16 mouse cellular contexts compared by ENCODE assay signal in the genomic region with DNA sequence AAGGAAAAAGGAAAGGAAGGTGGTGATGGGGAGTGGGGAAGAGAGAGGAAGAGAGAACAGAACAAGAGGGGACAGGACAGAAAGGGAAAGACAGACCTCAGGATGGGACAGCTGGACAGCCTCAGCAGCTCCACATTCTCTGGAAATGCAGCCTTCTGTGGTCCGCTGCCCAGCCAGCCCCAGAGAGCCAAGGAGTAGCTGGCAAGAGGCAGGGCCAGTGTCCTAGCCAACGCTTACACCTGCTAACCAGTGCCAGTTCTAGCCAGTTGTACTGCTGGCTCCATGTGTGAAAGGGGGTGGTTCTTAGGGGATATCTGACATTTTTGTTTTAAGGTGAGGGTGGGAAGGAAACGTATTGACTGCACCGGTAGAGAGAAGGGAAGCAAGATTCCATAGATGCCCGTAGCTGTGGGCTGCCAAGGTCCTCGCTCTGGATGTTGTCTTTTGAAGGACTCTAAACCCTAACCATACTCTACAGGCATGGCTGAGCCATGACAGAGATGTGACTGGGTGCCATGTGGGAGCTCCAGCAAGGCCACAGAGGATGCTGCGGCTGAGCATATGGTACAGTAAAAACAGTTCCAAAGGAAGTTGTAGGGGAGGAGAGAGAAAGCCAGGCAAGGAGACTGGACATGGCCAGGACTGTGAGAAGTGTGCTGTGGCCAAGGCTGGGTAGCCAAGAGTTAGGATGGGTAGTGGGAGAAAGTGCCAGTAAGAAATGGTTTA.
A peak's percentile ranks its signal among the peaks of the same experiment; 100 is the strongest.
DNase-seq lines count a peak whose midpoint lies in the region; ATAC-seq lines count a peak whose summit lies in the region.
"Had no signal": no experiment of that assay in that cellular context is flagged by ENCODE, and none has a peak within 500 bp of the region (broad histone marks: within the 10 kb centered on the region; RNA-seq: fewer than 3 reads in every experiment).

No protein-coding gene starts in this region.

- peaks cover 63% of the 10 kb centered on the region for H3K4me1 ChIP-seq in forebrain, embryonic 13.5 days
- peaks cover 7% of the 10 kb centered on the region; the same call in 1 of the 2 replicates for H3K4me1 ChIP-seq in forebrain, embryonic 11.5 days (replicated peaks; ENCODE audit: control insufficient read depth, insufficient read depth, low read length)
- H3K4me1 ChIP-seq in kidney, embryonic 16.5 days (ENCODE audit: insufficient read depth, low read length) = peaks cover 12% of the 10 kb centered on the region; the same call in 1 of the 2 replicates
- H3K4me1 ChIP-seq: intestine, embryonic 15.5 days had no signal

- H3K4me3 ChIP-seq in forebrain, embryonic 13.5 days = no peak overlapping the region
- no peak overlapping the region for H3K4me3 ChIP-seq in forebrain, embryonic 11.5 days (ENCODE audit: low read depth, low read length)
- no peak overlapping the region for H3K4me3 ChIP-seq in kidney, embryonic 16.5 days (ENCODE audit: low read length)
- H3K4me3 ChIP-seq: intestine, embryonic 15.5 days; limb, embryonic 15.5 days; neural tube, embryonic 13.5 days had no signal

- H3K4me2 ChIP-seq in forebrain, embryonic 13.5 days = no peak overlapping the region
- no peak overlapping the region for H3K4me2 ChIP-seq in forebrain, embryonic 11.5 days (ENCODE audit: low read depth, low read length, severe bottlenecking)
- no peak overlapping the region for H3K4me2 ChIP-seq in kidney, embryonic 16.5 days (replicated peaks; ENCODE audit: low read depth, low read length)
- H3K4me2 ChIP-seq: intestine, embryonic 15.5 days; limb, embryonic 15.5 days; neural tube, embryonic 13.5 days had no signal

- ATAC-seq in forebrain, embryonic 13.5 days = no peak
- ATAC-seq in forebrain, embryonic 11.5 days (replicated peaks; ENCODE audit: low FRiP score) = no peak
- ATAC-seq in kidney, embryonic 16.5 days (ENCODE audit: low FRiP score, low TSS enrichment) = peak; percentile 49; the same call in 1 of the 2 replicates
- no peak for ATAC-seq in erythroid progenitor cell, adult 5-6 weeks (replicated peaks; ENCODE audit: low FRiP score, poor library complexity, severe bottlenecking)
- ATAC-seq: forebrain, embryonic 14.5 days; intestine, embryonic 15.5 days; midbrain, embryonic 16.5 days had no signal

- H3K9me3 ChIP-seq in forebrain, embryonic 13.5 days (replicated peaks) = no peaks in the 10 kb centered on the region; the same call in 1 of the 2 replicates
- peaks cover 3% of the 10 kb centered on the region; the same call in 1 of the 2 replicates for H3K9me3 ChIP-seq in forebrain, embryonic 11.5 days (ENCODE audit: control insufficient read depth, low read length)
- no peaks in the 10 kb centered on the region for H3K9me3 ChIP-seq in kidney, embryonic 16.5 days (ENCODE audit: low read length)
- H3K9me3 ChIP-seq: intestine, embryonic 15.5 days; limb, embryonic 15.5 days; neural tube, embryonic 13.5 days had no signal

- no peak overlapping the region for H3K9ac ChIP-seq in forebrain, embryonic 13.5 days
- H3K9ac ChIP-seq in forebrain, embryonic 11.5 days (ENCODE audit: low read length) = no peak overlapping the region
- no peak overlapping the region for H3K9ac ChIP-seq in kidney, embryonic 16.5 days (replicated peaks; ENCODE audit: low read length)
- H3K9ac ChIP-seq: intestine, embryonic 15.5 days; limb, embryonic 15.5 days; neural tube, embryonic 13.5 days had no signal

- no peak for DNase-seq in forebrain, embryonic 11.5 days (ENCODE audit: low spot score)
- no peak for DNase-seq in kidney, adult 18-20 months
- peak; percentile 73 for DNase-seq in cerebellum, adult 8-10 months
- DNase-seq in gastrocnemius, postnatal 10 days = peak; percentile 59
- DNase-seq in left cerebral cortex, adult 9 months (ENCODE audit: low spot score in 2 of 2) = no peak
- DNase-seq: adrenal gland, postnatal 10 days; kidney, postnatal 4 days; lung, adult 2 months had no signal

- H3K36me3 ChIP-seq in forebrain, embryonic 13.5 days (ENCODE audit: poor library complexity, severe bottlenecking) = peaks cover 10% of the 10 kb centered on the region
- no peaks in the 10 kb centered on the region for H3K36me3 ChIP-seq in forebrain, embryonic 11.5 days (ENCODE audit: control insufficient read depth, insufficient read depth, low read length)
- H3K36me3 ChIP-seq in kidney, embryonic 16.5 days (ENCODE audit: insufficient read depth, low read length) = peaks cover 8% of the 10 kb centered on the region
- H3K36me3 ChIP-seq: limb, embryonic 15.5 days; neural tube, embryonic 13.5 days had no signal

- H3K27me3 ChIP-seq in forebrain, embryonic 13.5 days = peaks cover 4% of the 10 kb centered on the region; the same call in 1 of the 2 replicates
- no peaks in the 10 kb centered on the region for H3K27me3 ChIP-seq in forebrain, embryonic 11.5 days (ENCODE audit: control insufficient read depth, insufficient read depth, low read length)
- no peaks in the 10 kb centered on the region for H3K27me3 ChIP-seq in kidney, embryonic 16.5 days (ENCODE audit: insufficient read depth, low read length)
- H3K27me3 ChIP-seq: intestine, embryonic 15.5 days; limb, embryonic 15.5 days; neural tube, embryonic 13.5 days had no signal

- H3K27ac ChIP-seq in forebrain, embryonic 13.5 days = peak overlapping the region; percentile 6; the same call in 1 of the 2 replicates
- H3K27ac ChIP-seq in forebrain, embryonic 11.5 days (ENCODE audit: low read depth, low read length) = no peak overlapping the region
- H3K27ac ChIP-seq in kidney, embryonic 16.5 days (ENCODE audit: low read length) = 0 out of 2 replicates have a peak overlapping the region, but pooled peaks have one; percentile 34
- H3K27ac ChIP-seq: intestine, embryonic 15.5 days; limb, embryonic 15.5 days; neural tube, embryonic 13.5 days had no signal

- WGBS in forebrain, embryonic 13.5 days = 87% methylated on average over 7 of the region's 7 CpGs
- 89% methylated on average over 7 of the region's 7 CpGs for WGBS in forebrain, embryonic 11.5 days
- 80% methylated on average over 7 of the region's 7 CpGs for WGBS in kidney, embryonic 16.5 days

Comparison
In these comparisons a context has a peak if more than half of its experiments do, and no peak if none do; other contexts are left out.
1. DNase-seq: peak in cerebellum, adult 8-10 months (single experiment) and gastrocnemius, postnatal 10 days (single experiment); none in forebrain, embryonic 11.5 days (single experiment), kidney, adult 18-20 months (single experiment) and left cerebral cortex, adult 9 months (0 of 2).